ENCODE assay signal across 10 mouse cellular contexts in genomic region chr3:32067004-32067935, GRCm38 (mm10).
A peak's percentile ranks its signal among the peaks of the same experiment; 100 is the strongest.
DNase-seq lines count a peak whose midpoint lies in the region; ATAC-seq lines count a peak whose summit lies in the region.
"Had no signal": no experiment of that assay in that cellular context is flagged by ENCODE, and none has a peak within 500 bp of the region (broad histone marks: within the 10 kb centered on the region; RNA-seq: fewer than 3 reads in every experiment).

No protein-coding gene starts in this region.

- H3K9me3 ChIP-seq in forebrain, embryonic 16.5 days (ENCODE audit: control insufficient read depth, low read length), result no peaks in the 10 kb centered on the region
- H3K9me3 ChIP-seq in intestine, embryonic 16.5 days (ENCODE audit: control insufficient read depth, low read length), result no peaks in the 10 kb centered on the region

- WGBS in forebrain, embryonic 16.5 days, result 25% methylated on average over 9 of the region's 9 CpGs
- WGBS in intestine, embryonic 16.5 days, result 50% methylated on average over 9 of the region's 9 CpGs

- peak overlapping the region; percentile 70 for H3K27ac ChIP-seq in forebrain, embryonic 16.5 days (ENCODE audit: low read length)
- H3K27ac ChIP-seq in intestine, embryonic 16.5 days (ENCODE audit: low read length), result no peak overlapping the region

- ATAC-seq in frontal cortex, adult (ENCODE audit: low TSS enrichment), result peak; percentile 77
- peak; percentile 91 for ATAC-seq in forebrain, embryonic 16.5 days
- ATAC-seq in intestine, embryonic 16.5 days, result no peak

- H3K4me1 ChIP-seq in forebrain, embryonic 16.5 days (replicated peaks; ENCODE audit: control insufficient read depth, insufficient read depth, low read length), result peaks cover 10% of the 10 kb centered on the region
- no peaks in the 10 kb centered on the region for H3K4me1 ChIP-seq in intestine, embryonic 16.5 days (ENCODE audit: control insufficient read depth, insufficient read depth, low read length)

- H3K27me3 ChIP-seq in forebrain, embryonic 16.5 days (replicated peaks; ENCODE audit: control insufficient read depth, insufficient read depth, low read length), result no peaks in the 10 kb centered on the region
- no peaks in the 10 kb centered on the region for H3K27me3 ChIP-seq in intestine, embryonic 16.5 days (replicated peaks; ENCODE audit: control insufficient read depth, insufficient read depth, low read length)

- H3K9ac ChIP-seq in forebrain, embryonic 16.5 days (replicated peaks; ENCODE audit: low read depth, low read length), result 0 out of 2 replicates have a peak overlapping the region, but pooled peaks have one; percentile 10
- no peak overlapping the region for H3K9ac ChIP-seq in intestine, embryonic 16.5 days (ENCODE audit: low read depth, low read length)

- no peaks in the 10 kb centered on the region for H3K36me3 ChIP-seq in forebrain, embryonic 16.5 days (ENCODE audit: control insufficient read depth, insufficient read depth)
- H3K36me3 ChIP-seq in intestine, embryonic 16.5 days (ENCODE audit: control insufficient read depth, insufficient read depth, low read length), result no peaks in the 10 kb centered on the region

- DNase-seq in frontal cortex, postnatal 14 days (ENCODE audit: low spot score in 2 of 2), result no peak
- DNase-seq in R1 (ENCODE audit: low read depth, low spot score), result peak; percentile 56
- peak; percentile 30 for DNase-seq in mesoderm, embryonic 11.5 days (ENCODE audit: low read depth, low spot score)
- no peak for DNase-seq in cerebellum, adult 9-10 months
- DNase-seq in yolk sac, embryonic 10.5 days (ENCODE audit: low spot score), result no peak
- DNase-seq: gastrocnemius, postnatal 36 days; spleen, adult 18-20 months had no signal

- H3K4me3 ChIP-seq in forebrain, embryonic 16.5 days (replicated peaks; ENCODE audit: low read length), result no peak overlapping the region
- no peak overlapping the region for H3K4me3 ChIP-seq in intestine, embryonic 16.5 days (ENCODE audit: low read length)

- H3K4me2 ChIP-seq in forebrain, embryonic 16.5 days (ENCODE audit: low read length), result no peak overlapping the region
- H3K4me2 ChIP-seq in intestine, embryonic 16.5 days (ENCODE audit: low read depth, low read length), result no peak overlapping the region

Comparison
In these comparisons a context has a peak if more than half of its experiments do, and no peak if none do; other contexts are left out.
1. DNase-seq: peak in R1 (single experiment) and mesoderm, embryonic 11.5 days (single experiment); none in frontal cortex, postnatal 14 days (0 of 2), cerebellum, adult 9-10 months (single experiment) and yolk sac, embryonic 10.5 days (single experiment).